Mouse (Mus musculus) C2C12 (cell line): ENCODE measurements at regions not wholly inside any gene's neighbourhood (a gene's known extent, or its start where the extent isn't known, plus 50 kb on each side); places are given as distances from the start of the nearest gene placed in this dataset.

Source experiments
- CEBPB ChIP-seq: IDR thresholded peaks from one replicate; pipeline ENCODE4 v1.6.1; 2011; ENCODE audit warnings: low read depth, mild to moderate bottlenecking, control low read depth, moderate library complexity
- CTCF ChIP-seq: IDR thresholded peaks from one replicate; pipeline ENCODE4 v1.5.1; 2011; ENCODE audit not compliant: control insufficient read depth, insufficient read depth, insufficient read length
- FOSL1 ChIP-seq: IDR thresholded peaks from one replicate; pipeline ENCODE4 v1.8.0; 2011; ENCODE audit warnings: mild to moderate bottlenecking, low read length; ENCODE audit not compliant: poor library complexity, insufficient read depth, severe bottlenecking
- MAX ChIP-seq: IDR thresholded peaks from one replicate; pipeline ENCODE4 v1.6.1; 2011; ENCODE audit warnings: mild to moderate bottlenecking, control low read depth
- MYOD1 ChIP-seq: IDR thresholded peaks from one replicate; pipeline ENCODE4 v1.6.1; 2011; ENCODE audit warnings: low read depth; ENCODE audit not compliant: control insufficient read depth, insufficient read length
- MYOG ChIP-seq: IDR thresholded peaks from one replicate; pipeline ENCODE4 v1.6.1; 2011; ENCODE audit not compliant: control insufficient read depth, insufficient read length; ENCODE audit errors: extremely low read depth
- USF1 ChIP-seq: IDR thresholded peaks from one replicate; pipeline ENCODE4 v1.6.1; 2011; ENCODE audit warnings: low read depth, mild to moderate bottlenecking, control low read depth, moderate library complexity

- no peak for TF ChIP-seq CTCF
- no peak for TF ChIP-seq MAX
- no peak for TF ChIP-seq CEBPB
- no peak for TF ChIP-seq USF1
- TF ChIP-seq FOSL1, result no peak
- TF ChIP-seq MYOD1, result no peak
- no peak for TF ChIP-seq MYOG
Observed at GRCm38 (mm10) chr6:7252286-7252685, 296.5 kb downstream of the Sdhaf3 start.
